Mouse (Mus musculus): ENCODE results near the gene Cacng7.

GRCm38 (mm10) chr7:3288976-3289970 is 43.5 kb upstream of the Cacng7 start, which contains the start of the genes Myadm and Prkcg:
- TF ChIP-seq ZNF384 (IDR thresholded peaks at IDR 0.05; ENCODE audit: low read depth, low read length) (peak; percentile 85), CHD2 (IDR thresholded peaks at IDR 0.05; ENCODE audit: low read depth, low read length) (no peak), MAFK (IDR thresholded peaks at IDR 0.05; ENCODE audit: insufficient read depth, low read depth, low read length) (no peak), ZC3H11A (IDR thresholded peaks at IDR 0.05; ENCODE audit: borderline replicate concordance, low read depth, low read length) (no peak), HCFC1 (IDR thresholded peaks at IDR 0.05; ENCODE audit: borderline replicate concordance, insufficient read depth, low read length) (no peak)
